Mouse (Mus musculus) small intestine, adult 2 months (tissue): ENCODE results near the gene Rpl19.

ENCODE experiments used
- CTCF ChIP-seq: fragments of 200-500 bp; IDR thresholded peaks from 2 replicates; pipeline ENCODE4 v1.5.1; 2012; ENCODE audit warnings: low read depth, mild to moderate bottlenecking, control low read depth, inconsistent platforms, low read length, moderate library complexity, mixed read lengths; ENCODE audit not compliant: insufficient replicate concordance, insufficient read length; ENCODE audit errors: extremely low read depth
- POLR2A ChIP-seq: fragments of 200-500 bp; IDR thresholded peaks from 2 replicates; pipeline ENCODE4 v1.6.1; 2012; ENCODE audit warnings: low read depth, mild to moderate bottlenecking, control low read depth, inconsistent platforms, low read length, moderate library complexity

- no peak for TF ChIP-seq CTCF
- no peak for TF ChIP-seq POLR2A
Observed at GRCm38 (mm10) chr11:98026248-98026569, 301 bp upstream of the Rpl19 start.
